Mouse (Mus musculus) embryonic facial prominence, embryonic 12.5 days (tissue): Measurements from ENCODE around the gene Clcn3. TPM values are rescaled to one million over a fixed set of nuclear protein-coding genes. Genes with fewer than 3 reads are reported as not detected.

ENCODE experiments used
- ATAC-seq: fragments of 200-750 bp; cut with Nextera tagmentation; 2 replicates; pipeline ENCODE4 v1.8.0; 2017; ENCODE audit not compliant: insufficient number of reproducible peaks, insufficient read depth, low FRiP score, low TSS enrichment
- H3K27ac ChIP-seq: fragments of 300-500 bp; sonication (generic); 2 replicates; pipeline ENCODE4 v1.5.1; 2016; ENCODE audit warnings: mild to moderate bottlenecking
- H3K27me3 ChIP-seq: fragments of 300-500 bp; sonication (generic); 2 replicates; pipeline ENCODE4 v1.6.1; 2016; ENCODE audit warnings: mild to moderate bottlenecking, moderate library complexity
- H3K36me3 ChIP-seq: fragments of 300-500 bp; sonication (generic); 2 replicates; pipeline ENCODE4 v1.6.1; 2016; ENCODE audit warnings: mild to moderate bottlenecking
- H3K4me1 ChIP-seq: fragments of 300-500 bp; sonication (generic); 2 replicates; pipeline ENCODE4 v1.6.1; 2016
- H3K4me2 ChIP-seq: fragments of 300-500 bp; sonication (generic); replicated peaks from 2 replicates; pipeline ENCODE4 v1.6.1; 2016; ENCODE audit warnings: mild to moderate bottlenecking, moderate library complexity
- H3K4me3 ChIP-seq: fragments of 300-500 bp; sonication (generic); 2 replicates; pipeline ENCODE4 v1.5.1; 2016; ENCODE audit warnings: mild to moderate bottlenecking
- H3K9ac ChIP-seq: fragments of 300-500 bp; sonication (generic); 2 replicates; pipeline ENCODE4 v1.6.1; 2016; ENCODE audit warnings: mild to moderate bottlenecking, moderate library complexity
- H3K9me3 ChIP-seq: fragments of 300-500 bp; sonication (generic); 2 replicates; pipeline ENCODE4 v1.6.1; 2016; ENCODE audit warnings: mild to moderate bottlenecking, moderate library complexity
- WGBS: fragments of 180-500 bp; shearing (Covaris S2); methylation state at CpG from one replicate; pipeline ENCODE4 v1.1.7; 2016; 5-methylcytosine and 5-hydroxymethylcytosine counted together
- polyA plus RNA-seq: library from polyadenylated mRNA; unstranded; fragments of >200 nt; fragmentation: Nextera tagmentation; extraction: Ambion mirVana; gene quantifications from 2 replicates; pipeline ENCODE4 v1.2.1, GENCODE M21; 2016

Clcn3 gene
- polyA plus RNA-seq, 1 experiment from 2014 or later, result 18.0 TPM

DNA sequence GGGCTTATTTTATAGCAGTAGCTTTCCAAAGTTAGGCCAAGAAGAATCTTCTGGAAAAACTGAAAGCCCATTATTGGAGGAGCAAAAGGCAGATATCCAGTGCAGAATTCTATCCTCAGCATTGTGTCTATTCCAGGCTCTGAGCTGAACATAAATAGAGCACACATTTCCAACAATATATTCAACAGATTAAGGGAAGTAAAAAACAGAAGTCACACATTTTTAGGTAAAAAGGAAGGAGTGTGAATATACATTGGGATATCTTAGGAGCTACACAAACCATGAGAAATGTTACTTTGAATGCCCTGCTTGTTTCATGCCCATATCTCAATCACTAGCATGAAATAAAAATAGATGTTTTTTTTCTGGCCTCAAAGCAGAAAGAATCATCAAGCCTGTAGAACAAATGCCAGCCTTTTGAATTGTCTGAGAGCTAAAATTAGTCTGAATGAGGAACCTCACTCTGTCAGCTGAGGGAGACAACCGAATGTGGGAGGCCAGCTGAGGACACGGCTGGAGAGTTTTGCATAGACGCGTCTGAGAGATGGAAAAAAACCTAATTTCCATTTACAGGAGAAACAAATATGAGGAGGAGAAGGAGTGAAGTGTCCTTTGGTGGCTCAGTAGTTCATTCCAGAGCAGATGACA is 115.5 kb downstream of the Clcn3 start:
- no peaks in the 10 kb centered on the region for H3K9me3 ChIP-seq
- WGBS, result 83% methylated on average over 4 of the region's 4 CpGs
- H3K4me2 ChIP-seq, result no peak overlapping the region
- no peak overlapping the region for H3K27ac ChIP-seq
- no peak for ATAC-seq
- no peaks in the 10 kb centered on the region for H3K4me1 ChIP-seq
- no peaks in the 10 kb centered on the region for H3K27me3 ChIP-seq
- no peaks in the 10 kb centered on the region for H3K36me3 ChIP-seq
- no peak overlapping the region for H3K4me3 ChIP-seq
- H3K9ac ChIP-seq, result no peak overlapping the region

DNA sequence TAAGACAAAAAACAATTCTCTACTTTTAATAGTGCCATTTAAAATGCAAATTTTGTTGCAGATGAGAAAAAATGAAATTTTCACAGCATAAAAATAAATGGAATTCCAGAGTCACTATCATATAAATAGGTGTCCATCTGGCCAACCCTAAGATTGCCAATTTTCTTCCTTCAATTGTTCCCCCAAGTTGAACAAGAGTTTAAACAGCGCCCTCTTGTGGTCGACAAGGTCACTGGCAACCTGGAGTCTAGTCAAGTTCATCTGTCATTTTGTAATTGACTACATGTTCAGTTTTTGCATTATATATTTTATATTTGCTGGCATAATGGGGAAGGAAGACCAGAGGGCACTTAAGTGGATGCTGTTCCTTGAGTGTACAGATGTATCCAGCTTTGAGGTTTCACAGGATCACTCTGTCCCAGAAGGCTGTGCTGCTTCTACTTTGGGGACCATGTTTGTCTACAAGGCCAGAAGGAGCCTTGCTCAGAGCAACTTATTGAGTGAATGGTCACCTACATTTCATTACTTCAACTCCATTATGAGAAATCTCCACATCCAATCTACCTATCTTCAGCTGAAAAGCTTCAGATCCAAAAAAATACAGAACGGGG is 117.5 kb downstream of the Clcn3 start:
- 33% methylated on average over 3 of the region's 3 CpGs for whole genome bisulfite sequencing
- H3K9ac ChIP-seq, result no peak overlapping the region
- H3K9me3 ChIP-seq, result no peaks in the 10 kb centered on the region
- no peak overlapping the region for H3K4me3 ChIP-seq
- H3K4me2 ChIP-seq, result no peak overlapping the region
- no peaks in the 10 kb centered on the region for H3K4me1 ChIP-seq
- ATAC-seq, result no peak
- no peaks in the 10 kb centered on the region for H3K36me3 ChIP-seq
- no peak overlapping the region for H3K27ac ChIP-seq
- H3K27me3 ChIP-seq, result no peaks in the 10 kb centered on the region

DNA sequence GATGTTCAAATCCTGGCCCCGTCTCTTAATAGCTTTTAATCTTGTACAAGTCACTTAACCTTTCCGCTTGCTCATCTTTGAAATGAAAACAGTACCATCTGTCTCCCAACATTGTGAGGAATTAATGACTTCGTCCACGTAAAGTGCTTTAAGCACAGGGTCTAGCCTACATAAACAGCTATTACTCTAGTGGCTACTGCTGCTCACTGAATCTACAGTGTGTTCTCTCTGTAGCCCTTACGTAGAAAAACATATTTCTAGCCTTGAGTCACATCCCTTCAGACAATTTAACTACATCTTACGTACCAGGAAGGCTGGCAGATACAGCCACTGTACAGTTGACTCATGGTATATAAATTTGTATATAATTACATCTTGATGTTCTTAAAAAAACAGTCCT is 118.2 kb downstream of the Clcn3 start:
- WGBS, result 79% methylated on average over 6 of the region's 6 CpGs
- no peaks in the 10 kb centered on the region for H3K27me3 ChIP-seq
- no peak for ATAC-seq
- H3K4me3 ChIP-seq, result no peak overlapping the region
- H3K9ac ChIP-seq, result no peak overlapping the region
- H3K9me3 ChIP-seq, result no peaks in the 10 kb centered on the region
- H3K27ac ChIP-seq, result no peak overlapping the region
- H3K4me1 ChIP-seq, result no peaks in the 10 kb centered on the region
- H3K36me3 ChIP-seq, result no peaks in the 10 kb centered on the region
- no peak overlapping the region for H3K4me2 ChIP-seq

DNA sequence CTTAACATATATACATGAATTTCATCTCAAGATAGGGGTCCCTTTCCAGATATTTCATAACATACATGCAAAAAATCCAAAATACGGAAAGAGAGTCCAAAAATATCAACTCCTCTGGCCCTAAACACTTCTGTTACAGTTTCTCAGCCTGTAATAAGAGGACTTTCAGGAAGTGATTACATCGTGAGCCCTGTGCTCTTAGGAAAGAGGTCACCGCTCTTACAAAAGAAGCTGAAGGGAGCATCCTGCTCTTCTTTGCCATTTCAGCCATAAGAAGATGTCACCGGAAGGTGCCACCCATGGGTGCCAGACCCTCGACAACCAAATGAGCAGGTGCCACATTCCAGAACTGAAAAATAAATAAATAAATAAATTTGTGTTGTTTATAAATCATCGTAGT is 121.3 kb downstream of the Clcn3 start:
- H3K9ac ChIP-seq, result no peak overlapping the region
- H3K27me3 ChIP-seq, result no peaks in the 10 kb centered on the region
- no peak for ATAC-seq
- WGBS, result 84% methylated on average over 6 of the region's 6 CpGs
- no peak overlapping the region for H3K4me2 ChIP-seq
- H3K36me3 ChIP-seq, result no peaks in the 10 kb centered on the region
- H3K4me3 ChIP-seq, result no peak overlapping the region
- H3K4me1 ChIP-seq, result no peaks in the 10 kb centered on the region
- H3K9me3 ChIP-seq, result no peaks in the 10 kb centered on the region
- H3K27ac ChIP-seq, result no peak overlapping the region

DNA sequence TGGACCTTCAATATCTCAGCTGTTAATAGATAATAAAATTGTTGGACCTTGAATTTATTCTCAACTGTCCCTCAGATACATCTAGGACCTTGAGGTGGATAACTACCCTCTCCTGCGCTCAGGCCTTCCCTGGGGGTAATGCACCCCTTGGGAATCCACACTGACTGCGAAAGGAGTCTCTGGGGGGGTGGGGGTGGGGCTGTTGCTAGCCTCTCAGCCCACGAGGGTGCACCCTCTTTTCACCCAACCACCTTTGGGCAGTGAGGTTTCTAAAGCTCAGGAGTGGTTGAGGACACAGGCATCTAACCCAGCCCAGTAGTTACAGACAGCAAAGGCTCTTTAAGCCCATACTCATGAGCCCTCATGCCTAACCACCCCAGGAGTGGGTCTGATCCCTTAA is 122.4 kb downstream of the Clcn3 start:
- no peak overlapping the region for H3K27ac ChIP-seq
- no peak overlapping the region for H3K4me3 ChIP-seq
- WGBS, result 73% methylated on average over 3 of the region's 3 CpGs
- no peak overlapping the region for H3K4me2 ChIP-seq
- H3K27me3 ChIP-seq, result no peaks in the 10 kb centered on the region
- H3K9me3 ChIP-seq, result no peaks in the 10 kb centered on the region
- H3K4me1 ChIP-seq, result no peaks in the 10 kb centered on the region
- no peaks in the 10 kb centered on the region for H3K36me3 ChIP-seq
- H3K9ac ChIP-seq, result no peak overlapping the region
- no peak for ATAC-seq

Other genes starting within 250 kb of the Clcn3 start
- 107 and 121 TPM in 2 replicates for gene Hpf1, start 92.9 kb downstream of the Clcn3 start, polyA plus RNA-seq
- gene Nek1, start 9.9 kb upstream of the Clcn3 start, polyA plus RNA-seq, result 19.4 and 21.5 TPM in 2 replicates
- gene Sh3rf1, start 240.6 kb upstream of the Clcn3 start, polyA plus RNA-seq, result 15.5 and 16.0 TPM in 2 replicates